Mouse (Mus musculus) small intestine, adult 2 months (tissue): ENCODE measurements around the gene Zbtb38.

Experiments
- CTCF ChIP-seq: fragments of 200-500 bp; IDR thresholded peaks from 2 replicates; pipeline ENCODE4 v1.5.1; 2012; ENCODE audit warnings: low read depth, mild to moderate bottlenecking, control low read depth, inconsistent platforms, low read length, moderate library complexity, mixed read lengths; ENCODE audit not compliant: insufficient replicate concordance, insufficient read length; ENCODE audit errors: extremely low read depth
- POLR2A ChIP-seq: fragments of 200-500 bp; IDR thresholded peaks from 2 replicates; pipeline ENCODE4 v1.6.1; 2012; ENCODE audit warnings: low read depth, mild to moderate bottlenecking, control low read depth, inconsistent platforms, low read length, moderate library complexity

GRCm38 (mm10) chr9:96751821-96752602 is 619 bp downstream of the Zbtb38 start:
- TF ChIP-seq CTCF (no peak), POLR2A (no peak)
